Mouse (Mus musculus) midbrain, embryonic 13.5 days (tissue): ENCODE data around the gene Rhot2. TPM values are rescaled to one million over a fixed set of nuclear protein-coding genes. Genes with fewer than 3 reads are reported as not detected.

Source experiments
- ATAC-seq: fragments of 200-750 bp; cut with Nextera tagmentation; 2 replicates; pipeline ENCODE4 v1.8.0; 2017; ENCODE audit warnings: mild to moderate bottlenecking, moderate TSS enrichment, moderate library complexity
- H3K27ac ChIP-seq: fragments of 300-500 bp; sonication (generic); 2 replicates; pipeline ENCODE4 v1.5.1; 2015; ENCODE audit warnings: inconsistent platforms, mild to moderate bottlenecking, moderate library complexity
- H3K27me3 ChIP-seq: fragments of 300-500 bp; sonication (generic); 2 replicates; pipeline ENCODE4 v1.6.1; 2015; ENCODE audit warnings: mild to moderate bottlenecking, inconsistent platforms
- H3K36me3 ChIP-seq: fragments of 300-500 bp; sonication (generic); 2 replicates; pipeline ENCODE4 v1.6.1; 2015; ENCODE audit warnings: mild to moderate bottlenecking, inconsistent platforms
- H3K4me1 ChIP-seq: fragments of 300-500 bp; sonication (generic); replicated peaks from 2 replicates; pipeline ENCODE4 v1.6.1; 2015; ENCODE audit warnings: inconsistent platforms
- H3K4me2 ChIP-seq: fragments of 300-500 bp; sonication (generic); replicated peaks from 2 replicates; pipeline ENCODE4 v1.6.1; 2015; ENCODE audit warnings: moderate library complexity, mild to moderate bottlenecking, inconsistent platforms
- H3K4me3 ChIP-seq: fragments of 300-500 bp; sonication (generic); replicated peaks from 2 replicates; pipeline ENCODE4 v1.5.1; 2015; ENCODE audit warnings: mild to moderate bottlenecking, inconsistent platforms
- H3K9ac ChIP-seq: fragments of 300-500 bp; sonication (generic); replicated peaks from 2 replicates; pipeline ENCODE4 v1.6.1; 2015; ENCODE audit warnings: mild to moderate bottlenecking, inconsistent platforms
- H3K9me3 ChIP-seq: fragments of 300-500 bp; sonication (generic); 2 replicates; pipeline ENCODE4 v1.6.1; 2016; ENCODE audit warnings: mild to moderate bottlenecking, inconsistent platforms
- WGBS: fragments of 180-500 bp; shearing (Covaris S2); methylation state at CpG from one replicate; pipeline ENCODE4 v1.1.7; 2015; 5-methylcytosine and 5-hydroxymethylcytosine counted together
- polyA plus RNA-seq: library from polyadenylated mRNA; unstranded; fragments of >200 nt; fragmentation: Nextera tagmentation; extraction: Ambion mirVana; gene quantifications from 2 replicates; pipeline ENCODE4 v1.2.1, GENCODE M21; 2015

Rhot2 gene
- polyA plus RNA-seq, 1 experiment from 2014 or later = 16.4 TPM

GRCm38 (mm10) chr17:25861704-25862612, 17.3 kb upstream of the Rhot2 start:
- peak overlapping the region; percentile 88 for H3K9ac ChIP-seq
- 5% methylated on average over 6 of the region's 6 CpGs for WGBS

GRCm38 (mm10) chr17:25860832-25861703, 16.4 kb upstream of the Rhot2 start, which contains the start of gene Wdr90:
TSS of gene Wdr90 (minus strand) at chr17:25861501.
- no peaks in the 10 kb centered on the region for H3K9me3 ChIP-seq
- H3K4me2 ChIP-seq = peak within 1 kb of the TSS; percentile 90
- H3K4me3 ChIP-seq = peak within 1 kb of the TSS; percentile 69
- ATAC-seq = peak; percentile 98
- H3K9ac ChIP-seq = peak within 1 kb of the TSS; percentile 88
- no peaks in the 10 kb centered on the region for H3K36me3 ChIP-seq
- 3% methylated on average over 65 of the region's 65 CpGs for WGBS
- H3K27ac ChIP-seq = peak within 1 kb of the TSS; percentile 88
- H3K27me3 ChIP-seq = no peaks in the 10 kb centered on the region
- peaks cover 26% of the 10 kb centered on the region for H3K4me1 ChIP-seq

More at GRCm38 (mm10) chr17:25861704-25862612, 17.3 kb upstream of the Rhot2 start:
- peaks cover 26% of the 10 kb centered on the region for H3K4me1 ChIP-seq
- H3K27me3 ChIP-seq = 0 out of 2 replicates have a peak, but pooled peaks cover 2% of the 10 kb centered on the region
- H3K4me2 ChIP-seq = peak overlapping the region; percentile 90
- no peaks in the 10 kb centered on the region for H3K36me3 ChIP-seq
- H3K9me3 ChIP-seq = no peaks in the 10 kb centered on the region
- peak overlapping the region; percentile 69 for H3K4me3 ChIP-seq
- ATAC-seq = peak; percentile 72; the same call in 1 of the 2 replicates
- peak overlapping the region; percentile 88 for H3K27ac ChIP-seq

DNA sequence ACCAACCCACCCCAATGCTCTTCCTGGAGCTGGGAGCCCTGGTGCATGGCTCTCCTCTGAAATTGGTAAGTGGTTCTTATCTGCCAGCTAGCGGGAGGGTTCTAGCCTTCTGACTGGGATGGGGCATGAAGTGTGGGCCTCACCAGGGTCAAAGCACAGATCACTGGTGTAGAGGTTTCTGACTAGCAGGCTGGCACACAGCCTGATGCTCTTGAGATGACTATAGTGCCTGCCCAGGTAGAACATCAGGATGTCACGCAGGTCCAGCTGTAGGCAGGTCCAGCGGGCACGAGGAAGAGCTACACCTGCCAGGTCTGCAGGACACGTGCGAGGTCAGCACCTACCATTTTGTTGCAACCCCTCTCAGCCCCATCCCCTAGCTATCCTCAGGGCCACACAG, 15.6 kb upstream of the Rhot2 start:
- peak overlapping the region; percentile 90 for H3K4me2 ChIP-seq
- peak overlapping the region; percentile 69; the same call in 1 of the 2 replicates for H3K4me3 ChIP-seq
- no peaks in the 10 kb centered on the region for H3K36me3 ChIP-seq
- peaks cover 26% of the 10 kb centered on the region for H3K4me1 ChIP-seq
- no peaks in the 10 kb centered on the region for H3K27me3 ChIP-seq
- H3K9ac ChIP-seq = peak overlapping the region; percentile 88; the same call in 1 of the 2 replicates
- H3K27ac ChIP-seq = no peak overlapping the region
- no peaks in the 10 kb centered on the region for H3K9me3 ChIP-seq
- ATAC-seq = no peak
- 95% methylated on average over 6 of the region's 6 CpGs for WGBS

DNA sequence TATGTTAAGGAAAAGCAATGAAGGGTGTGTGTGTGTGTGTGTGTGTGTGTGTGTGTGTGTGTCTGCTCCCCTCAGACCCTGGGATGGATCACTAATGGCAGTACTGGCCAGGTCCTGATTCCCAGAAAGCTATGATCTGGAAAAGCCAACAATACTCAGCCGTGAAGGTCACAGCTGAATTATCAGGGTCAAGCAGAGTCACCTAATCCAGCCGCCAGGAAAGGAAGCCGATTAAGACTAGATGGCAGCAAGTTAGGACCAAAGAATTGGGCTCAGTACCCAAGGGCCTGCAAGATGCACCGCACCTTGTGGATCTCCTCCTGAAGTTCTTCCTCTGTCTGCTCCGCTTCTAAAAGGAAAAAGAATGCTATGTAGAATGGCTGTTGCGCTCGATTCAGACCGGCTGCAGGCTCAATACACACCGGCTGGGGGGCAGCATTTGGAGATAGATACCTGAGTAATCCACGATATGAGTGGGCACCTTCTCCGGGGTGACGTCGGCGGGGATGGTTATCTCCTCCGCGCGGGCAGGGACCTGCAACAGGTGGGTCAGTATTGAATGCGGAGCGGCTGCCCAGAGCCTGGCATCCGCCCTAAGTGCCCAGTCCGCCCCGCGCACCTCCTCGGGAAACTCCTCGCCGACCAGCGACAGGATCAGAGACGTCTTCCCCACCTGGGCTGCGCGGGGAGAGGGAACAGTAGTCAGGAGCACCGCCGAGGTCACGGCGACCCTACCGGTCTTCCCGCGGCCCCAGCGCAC, 835 bp downstream of the Rhot2 start:
- no peaks in the 10 kb centered on the region for H3K27me3 ChIP-seq
- H3K4me1 ChIP-seq = peaks cover 20% of the 10 kb centered on the region
- H3K4me3 ChIP-seq = peak overlapping the region; percentile 92
- H3K36me3 ChIP-seq = peaks cover 63% of the 10 kb centered on the region
- peak overlapping the region; percentile 90 for H3K4me2 ChIP-seq
- WGBS = 2% methylated on average over 38 of the region's 38 CpGs
- H3K27ac ChIP-seq = peak overlapping the region; percentile 52; the same call in 1 of the 2 replicates
- peak; percentile 53 for ATAC-seq
- peak overlapping the region; percentile 86 for H3K9ac ChIP-seq
- H3K9me3 ChIP-seq = no peaks in the 10 kb centered on the region

DNA sequence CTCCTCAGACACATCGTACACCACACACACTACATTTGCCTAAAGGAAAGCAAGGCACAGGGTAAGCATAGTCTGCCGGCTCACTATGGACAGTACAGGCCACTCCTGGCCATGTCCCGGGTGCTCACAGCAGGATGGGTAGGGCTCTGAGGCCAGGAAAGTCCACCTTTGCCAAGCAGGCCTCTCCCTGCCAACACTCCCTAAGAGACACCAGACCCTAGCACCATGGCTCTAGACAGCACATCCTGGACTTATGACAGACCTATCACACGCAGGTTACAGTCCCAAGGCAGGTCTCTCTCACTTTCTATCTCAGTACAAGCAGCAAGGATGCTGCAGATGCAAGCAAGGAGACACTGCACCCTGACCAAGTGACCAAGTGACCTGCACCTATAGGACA, 1.5 kb downstream of the Rhot2 start:
- peak overlapping the region; percentile 92 for H3K4me3 ChIP-seq
- no peak for ATAC-seq
- peak overlapping the region; percentile 90 for H3K4me2 ChIP-seq
- no peak overlapping the region for H3K27ac ChIP-seq
- WGBS = 96% methylated on average over 4 of the region's 4 CpGs
- H3K27me3 ChIP-seq = no peaks in the 10 kb centered on the region
- H3K36me3 ChIP-seq = peaks cover 61% of the 10 kb centered on the region
- H3K9me3 ChIP-seq = no peaks in the 10 kb centered on the region
- peak overlapping the region; percentile 86 for H3K9ac ChIP-seq
- peaks cover 24% of the 10 kb centered on the region for H3K4me1 ChIP-seq

GRCm38 (mm10) chr17:25842509-25842908, 2.1 kb downstream of the Rhot2 start:
- H3K9me3 ChIP-seq = no peaks in the 10 kb centered on the region
- H3K4me1 ChIP-seq = peaks cover 30% of the 10 kb centered on the region
- no peak overlapping the region for H3K4me2 ChIP-seq
- no peak overlapping the region for H3K9ac ChIP-seq
- H3K27ac ChIP-seq = no peak overlapping the region
- ATAC-seq = no peak
- peaks cover 60% of the 10 kb centered on the region for H3K36me3 ChIP-seq
- no peaks in the 10 kb centered on the region for H3K27me3 ChIP-seq
- H3K4me3 ChIP-seq = no peak overlapping the region
- WGBS = 73% methylated on average over 3 of the region's 3 CpGs

- Histone ChIP-seq H3K27ac (no peak within 1 kb of the TSS), H3K9ac (no peak within 1 kb of the TSS), H3K9me3 (no peaks in the 10 kb centered on the region), H3K27me3 (no peaks in the 10 kb centered on the region), H3K4me1 (peaks cover 42% of the 10 kb centered on the region), H3K4me2 (no peak within 1 kb of the TSS), H3K4me3 (no peak within 1 kb of the TSS), H3K36me3 (peaks cover 54% of the 10 kb centered on the region)
- no peak for ATAC-seq
- 95% methylated on average over 22 of the region's 22 CpGs for WGBS
These were observed 3.4 kb downstream of the Rhot2 start, which contains the start of gene Gm20683 for GRCm38 (mm10) chr17:25841117-25841880. TSS of gene Gm20683 (minus strand) at chr17:25841763.

- Histone ChIP-seq H3K36me3 (peaks cover 48% of the 10 kb centered on the region), H3K27ac (no peak overlapping the region), H3K27me3 (no peaks in the 10 kb centered on the region), H3K4me2 (no peak overlapping the region), H3K4me1 (peaks cover 50% of the 10 kb centered on the region), H3K9me3 (no peaks in the 10 kb centered on the region), H3K9ac (no peak overlapping the region), H3K4me3 (no peak overlapping the region)
- no peak for ATAC-seq
- 97% methylated on average over 6 of the region's 6 CpGs for WGBS
These were observed 4.1 kb downstream of the Rhot2 start for GRCm38 (mm10) chr17:25840519-25840918.

- no peak overlapping the region for H3K9ac ChIP-seq
These were observed 5.0 kb downstream of the Rhot2 start for GRCm38 (mm10) chr17:25839455-25840235.

GRCm38 (mm10) chr17:25838904-25839303, 5.7 kb downstream of the Rhot2 start:
- Histone ChIP-seq H3K36me3 (peaks cover 55% of the 10 kb centered on the region), H3K4me1 (peaks cover 57% of the 10 kb centered on the region)

More at GRCm38 (mm10) chr17:25839455-25840235, 5.0 kb downstream of the Rhot2 start:
- peaks cover 53% of the 10 kb centered on the region for H3K4me1 ChIP-seq
- no peak overlapping the region for H3K4me3 ChIP-seq
- H3K27ac ChIP-seq = no peak overlapping the region
- H3K36me3 ChIP-seq = peaks cover 55% of the 10 kb centered on the region
- no peaks in the 10 kb centered on the region for H3K9me3 ChIP-seq
- no peak for ATAC-seq
- H3K4me2 ChIP-seq = no peak overlapping the region
- H3K27me3 ChIP-seq = no peaks in the 10 kb centered on the region
- 87% methylated on average over 14 of the region's 14 CpGs for WGBS

More at GRCm38 (mm10) chr17:25838904-25839303, 5.7 kb downstream of the Rhot2 start:
- no peak overlapping the region for H3K4me3 ChIP-seq
- H3K9ac ChIP-seq = no peak overlapping the region
- no peak overlapping the region for H3K4me2 ChIP-seq
- no peaks in the 10 kb centered on the region for H3K27me3 ChIP-seq
- 91% methylated on average over 4 of the region's 4 CpGs for WGBS
- no peak overlapping the region for H3K27ac ChIP-seq
- ATAC-seq = no peak
- H3K9me3 ChIP-seq = no peaks in the 10 kb centered on the region
